Mouse (Mus musculus) layer of hippocampus, postnatal 36 days (tissue): Measurements from ENCODE around the gene Vmn2r118. TPM values are rescaled to one million over a fixed set of nuclear protein-coding genes. Genes with fewer than 3 reads are reported as not detected.

Experiments
- DNase-seq, 2 experiments: peaks; one replicate each; pipeline ENCODE4 v3.0.0; 2022
- total RNA-seq, 2 experiments: library from RNA; stranded (reverse); gene quantifications; 2 replicates each; pipeline ENCODE4 v1.2.3; 2021

Vmn2r118 gene
- total RNA-seq = not detected

GRCm38 (mm10) chr17:55625092-55625491, at the start of gene Vmn2r118:
Gene Vmn2r118, minus strand, starts transcription at chr17:55625192.
- no peak for DNase-seq

DNA sequence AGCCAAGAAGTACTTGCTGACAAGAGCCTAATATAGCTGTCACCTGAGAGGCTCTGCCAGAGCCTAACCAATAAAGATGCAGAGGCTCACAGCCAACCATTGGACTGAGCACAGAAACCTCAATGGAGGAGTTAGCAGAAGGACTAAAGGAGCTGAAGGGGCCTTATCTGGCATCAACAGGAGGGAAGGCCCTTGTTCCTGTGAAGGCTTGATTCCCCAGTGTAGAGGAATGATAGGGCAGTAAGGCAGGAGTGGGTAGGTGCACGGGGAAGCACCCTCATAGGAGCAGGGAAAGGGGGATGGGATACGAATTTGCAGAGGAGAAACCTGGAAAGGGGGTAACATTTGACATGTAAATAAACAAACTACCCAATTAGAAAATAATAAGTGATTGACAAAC, 36.1 kb upstream of the Vmn2r118 start:
- no peak for DNase-seq

DNA sequence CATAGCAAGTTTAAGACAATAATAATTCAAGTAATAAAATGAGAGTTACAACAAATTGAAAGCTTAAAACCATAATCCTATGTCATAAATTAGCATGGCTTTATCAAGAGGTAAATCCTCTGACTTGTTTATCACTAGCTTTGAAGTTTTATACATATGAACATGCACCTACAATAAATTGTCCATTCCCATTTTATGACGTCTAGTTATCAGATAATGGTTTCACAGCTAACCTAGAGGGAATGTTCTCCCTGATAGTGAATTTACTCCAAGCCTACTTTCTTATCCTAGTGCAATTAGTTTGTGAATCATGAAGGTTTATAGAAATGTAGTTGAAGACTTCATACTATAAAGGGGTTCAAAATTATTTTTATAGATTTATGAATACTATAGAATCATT, 34.2 kb downstream of the Vmn2r118 start:
- no peak for DNase-seq

DNA sequence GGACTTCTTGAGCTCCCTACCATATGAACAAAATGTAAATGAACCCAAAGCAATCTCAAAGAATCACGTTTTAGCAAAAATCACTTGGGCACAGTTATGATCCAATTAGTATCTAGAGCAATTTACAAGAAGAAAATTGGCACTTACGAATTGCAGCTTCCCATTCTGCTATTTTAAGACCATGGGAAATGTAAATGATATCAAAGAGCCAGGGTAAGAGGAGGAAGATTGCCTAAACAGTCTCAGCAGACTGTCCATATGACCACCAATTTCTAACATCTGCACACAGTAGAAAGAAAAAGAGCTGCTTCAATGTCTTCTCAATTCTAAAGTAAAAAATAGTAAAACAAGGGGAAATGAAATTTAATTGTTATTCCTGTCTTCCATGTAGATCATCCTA, 63.2 kb downstream of the Vmn2r118 start:
- DNase-seq = no peak

DNA sequence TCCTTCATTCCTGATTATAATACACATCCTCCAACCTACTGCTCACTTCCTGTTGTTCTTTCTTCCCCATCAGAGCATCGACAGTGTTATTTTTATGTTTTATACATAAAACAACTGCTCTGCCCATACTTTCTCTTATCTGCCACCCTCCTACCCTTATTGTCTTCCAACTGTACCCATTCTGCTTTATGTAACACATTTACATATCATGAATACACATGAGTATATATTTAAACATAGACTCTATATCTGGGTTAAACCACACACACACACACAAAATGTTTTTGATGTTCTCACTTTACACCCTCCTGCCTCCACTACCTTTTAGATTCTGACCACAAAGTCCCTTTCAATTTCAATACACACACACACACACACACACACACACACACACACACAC, 76.5 kb downstream of the Vmn2r118 start:
- no peak for DNase-seq

Other genes starting within 250 kb of the Vmn2r118 start
- gene St6gal2, start 179.8 kb downstream of the Vmn2r118 start, total RNA-seq = 10 to 100 TPM; 15.0 to 16.1 TPM
- gene Pot1b, start 87.4 kb upstream of the Vmn2r118 start, total RNA-seq = 1 to 10 TPM; 6.6 to 7.9 TPM
- under 1 TPM in 1 of 2 experiments, not detected in 1; 0.18 TPM for gene Adgre4, start 124.8 kb upstream of the Vmn2r118 start, total RNA-seq